Mouse (Mus musculus): ENCODE results near the gene Dbi. TPM values are rescaled to one million over a fixed set of nuclear protein-coding genes. Genes with fewer than 3 reads are reported as not detected.

Gene Dbi
- polyA plus RNA-seq, 1 experiment from 2014 or later, result 693 TPM

DNA sequence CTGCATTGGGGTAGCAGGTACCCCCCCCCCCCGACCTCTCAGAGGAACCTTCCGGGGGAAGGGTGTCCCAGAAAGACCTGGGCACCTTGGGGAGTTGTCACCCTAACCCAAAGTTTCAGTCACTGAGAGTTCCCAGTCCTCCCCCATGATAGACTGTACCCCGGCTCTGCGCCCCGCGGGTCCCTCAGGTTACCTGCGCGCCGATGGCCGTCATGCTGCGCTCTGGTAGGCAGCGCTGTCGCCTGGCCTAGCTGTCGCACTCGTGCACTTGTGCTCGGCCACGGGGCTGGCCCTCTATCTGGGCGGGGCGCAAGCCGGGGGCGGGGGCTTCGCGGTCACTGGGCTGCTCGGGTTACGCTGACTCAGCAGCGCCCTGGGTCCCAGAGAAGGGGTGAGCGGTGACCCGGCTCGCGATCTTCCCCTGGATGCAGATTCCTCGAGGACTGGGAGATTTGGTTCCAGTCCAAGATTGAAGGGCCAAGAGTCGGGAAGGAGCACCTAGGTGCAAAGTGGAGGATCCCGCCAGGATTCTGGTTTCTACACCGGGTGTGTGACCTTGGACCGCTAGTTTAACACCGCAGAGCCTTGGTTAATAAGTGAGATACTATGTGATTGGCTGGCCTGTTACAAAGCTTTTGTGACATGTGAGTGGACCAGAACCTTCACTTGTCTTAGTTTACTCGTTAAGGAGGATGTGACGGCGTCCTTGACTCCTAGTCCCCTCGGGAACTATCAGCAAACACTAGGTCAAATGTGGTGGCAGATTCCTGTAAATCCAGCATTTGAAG lies 47.2 kb downstream of the Dbi start, which contains the start of gene Tmem37:
Gene Tmem37 (minus strand): TSS at position 556 of the 788 bp plus-strand sequence.
- H3K9me3 ChIP-seq, result no peaks in the 10 kb centered on the region
- 1% methylated on average over 40 of the region's 40 CpGs for WGBS
- peak; percentile 90 for DNase-seq (ENCODE audit: low spot score)
- peaks cover 37% of the 10 kb centered on the region for H3K27me3 ChIP-seq (replicated peaks; ENCODE audit: low read depth, poor library complexity, severe bottlenecking)
- peak within 1 kb of the TSS; percentile 57 for H3K27ac ChIP-seq (replicated peaks)
- H3K4me1 ChIP-seq, result peaks cover 56% of the 10 kb centered on the region
- H3K4me3 ChIP-seq, result peak within 1 kb of the TSS; percentile 62
- H3K36me3 ChIP-seq (replicated peaks), result no peaks in the 10 kb centered on the region

DNA sequence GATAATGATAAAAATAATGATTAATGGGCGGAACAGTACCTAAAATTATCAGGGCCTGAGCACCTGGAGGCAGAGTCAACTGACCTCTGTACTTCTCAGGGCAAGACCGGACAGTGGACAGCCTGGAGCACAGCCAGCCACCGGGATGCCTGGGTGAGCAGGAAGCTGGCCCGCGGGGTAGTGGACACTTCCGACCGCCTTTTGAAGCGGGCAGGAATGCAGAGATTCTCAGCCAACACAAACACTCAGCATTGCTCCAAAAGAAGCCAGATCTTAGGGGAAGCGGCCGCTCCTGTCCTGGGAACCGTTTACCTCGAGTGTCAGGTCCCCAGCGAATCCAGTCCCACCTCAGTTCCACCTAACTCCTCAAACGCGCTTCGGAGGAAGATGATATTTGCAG lies 48.0 kb downstream of the Dbi start:
- DNase-seq (ENCODE audit: low spot score), result peak; percentile 47
- Histone ChIP-seq H3K9me3 (no peaks in the 10 kb centered on the region), H3K4me3 (peak overlapping the region; percentile 62), H3K4me1 (peaks cover 52% of the 10 kb centered on the region), H3K27ac (replicated peaks) (no peak overlapping the region), H3K27me3 (replicated peaks; ENCODE audit: low read depth, poor library complexity, severe bottlenecking) (peaks cover 37% of the 10 kb centered on the region), H3K36me3 (replicated peaks) (no peaks in the 10 kb centered on the region)
- WGBS, result 11% methylated on average over 16 of the region's 16 CpGs

DNA sequence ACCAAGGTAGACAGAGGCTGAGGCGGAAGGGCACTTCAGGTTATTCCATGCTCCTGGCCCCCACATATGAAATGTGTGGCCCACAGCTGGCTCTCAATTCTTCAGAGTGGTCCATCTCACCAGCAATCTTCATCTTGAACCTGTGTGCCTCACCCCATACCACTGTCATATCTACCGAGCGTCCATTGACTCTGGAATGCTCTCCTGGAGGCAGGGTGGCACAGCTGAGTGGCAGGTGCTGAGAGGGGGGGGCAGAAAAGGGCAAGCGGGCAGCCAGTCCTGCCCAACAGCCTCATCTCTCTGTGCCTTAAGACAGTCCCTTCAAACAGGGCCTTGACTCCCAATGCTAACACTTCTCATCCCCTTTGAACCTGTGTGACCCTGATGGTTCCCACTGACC lies 49.7 kb downstream of the Dbi start:
- H3K4me3 ChIP-seq, result no peak overlapping the region
- 89% methylated on average over 4 of the region's 4 CpGs for WGBS
- H3K4me1 ChIP-seq, result peaks cover 46% of the 10 kb centered on the region
- H3K27ac ChIP-seq (replicated peaks), result no peak overlapping the region
- no peaks in the 10 kb centered on the region for H3K36me3 ChIP-seq (replicated peaks)
- H3K27me3 ChIP-seq (replicated peaks; ENCODE audit: low read depth, poor library complexity, severe bottlenecking), result peaks cover 37% of the 10 kb centered on the region
- no peak for DNase-seq (ENCODE audit: low spot score)
- no peaks in the 10 kb centered on the region for H3K9me3 ChIP-seq

- Histone ChIP-seq H3K36me3 (replicated peaks) (no peaks in the 10 kb centered on the region), H3K9me3 (no peaks in the 10 kb centered on the region), H3K27me3 (replicated peaks; ENCODE audit: low read depth, poor library complexity, severe bottlenecking) (peaks cover 31% of the 10 kb centered on the region), H3K4me1 (peaks cover 45% of the 10 kb centered on the region), H3K27ac (replicated peaks) (no peak overlapping the region), H3K4me3 (no peak overlapping the region)
- DNase-seq (ENCODE audit: low spot score), result no peak
- WGBS, result 56% methylated on average over 6 of the region's 6 CpGs
Observed at GRCm38 (mm10) chr1:120070168-120070567, 50.7 kb downstream of the Dbi start.

DNA sequence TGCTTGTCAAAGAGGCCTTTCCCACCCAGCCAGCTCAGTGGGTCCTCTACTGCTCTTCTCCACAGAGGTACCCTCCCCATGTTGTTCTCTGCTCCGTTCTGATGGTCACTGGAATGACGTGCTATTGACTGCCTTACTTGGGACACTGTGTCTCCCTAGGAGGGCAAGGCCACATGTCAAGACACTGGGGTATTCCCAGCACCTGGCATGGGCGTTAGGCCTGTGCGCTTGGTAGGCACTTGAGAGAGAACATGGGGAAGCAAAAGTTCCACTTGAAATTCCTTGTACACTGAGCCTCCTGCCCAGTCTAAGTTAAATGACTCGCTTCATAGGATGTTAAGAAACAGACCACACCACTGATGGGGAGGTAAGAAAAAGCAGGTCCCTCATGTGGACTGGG lies 51.8 kb downstream of the Dbi start:
- Histone ChIP-seq H3K27me3 (replicated peaks; ENCODE audit: low read depth, poor library complexity, severe bottlenecking) (peaks cover 25% of the 10 kb centered on the region), H3K36me3 (replicated peaks) (no peaks in the 10 kb centered on the region), H3K4me3 (no peak overlapping the region), H3K27ac (replicated peaks) (no peak overlapping the region), H3K9me3 (no peaks in the 10 kb centered on the region), H3K4me1 (peaks cover 35% of the 10 kb centered on the region)
- WGBS, result 78% methylated on average over 5 of the region's 5 CpGs
- no peak for DNase-seq (ENCODE audit: low spot score)

- Histone ChIP-seq H3K9me3 (no peaks in the 10 kb centered on the region), H3K27me3 (replicated peaks; ENCODE audit: low read depth, poor library complexity, severe bottlenecking) (peaks cover 9% of the 10 kb centered on the region), H3K27ac (replicated peaks) (no peak overlapping the region), H3K4me1 (peaks cover 19% of the 10 kb centered on the region; the same call in 1 of the 2 replicates), H3K36me3 (replicated peaks) (no peaks in the 10 kb centered on the region), H3K4me3 (no peak overlapping the region)
- no peak for DNase-seq (ENCODE audit: low spot score)
- 85% methylated on average over 3 of the region's 3 CpGs for WGBS
Observed at GRCm38 (mm10) chr1:120066625-120067024, 54.3 kb downstream of the Dbi start.

DNA sequence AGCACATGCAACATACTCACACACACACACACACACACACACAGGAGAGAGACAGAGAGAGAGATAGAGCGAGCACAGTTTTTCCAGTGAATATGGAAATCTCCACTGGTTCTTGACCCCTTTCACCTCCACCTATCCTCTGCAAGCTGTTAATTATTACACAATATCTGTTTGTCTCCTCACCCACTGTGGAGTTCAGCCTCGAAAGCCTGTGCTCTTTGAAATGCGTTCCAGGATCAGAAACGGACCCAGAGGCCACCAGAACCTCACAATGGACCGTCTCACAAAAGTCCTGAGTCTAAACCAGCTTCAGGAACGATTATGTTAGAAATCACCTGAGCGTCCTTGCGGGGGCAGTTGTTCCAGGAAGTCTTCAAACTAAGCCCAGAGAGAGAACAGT lies 54.7 kb downstream of the Dbi start:
- Histone ChIP-seq H3K9me3 (no peaks in the 10 kb centered on the region), H3K27ac (replicated peaks) (no peak overlapping the region), H3K36me3 (replicated peaks) (no peaks in the 10 kb centered on the region), H3K27me3 (replicated peaks; ENCODE audit: low read depth, poor library complexity, severe bottlenecking) (peaks cover 4% of the 10 kb centered on the region), H3K4me3 (no peak overlapping the region), H3K4me1 (peaks cover 19% of the 10 kb centered on the region; the same call in 1 of the 2 replicates)
- 84% methylated on average over 8 of the region's 8 CpGs for WGBS
- no peak for DNase-seq (ENCODE audit: low spot score)

- Histone ChIP-seq H3K4me3 (no peak overlapping the region), H3K9me3 (no peaks in the 10 kb centered on the region), H3K27ac (replicated peaks) (no peak overlapping the region), H3K27me3 (replicated peaks; ENCODE audit: low read depth, poor library complexity, severe bottlenecking) (0 out of 2 replicates have a peak, but pooled peaks cover 3% of the 10 kb centered on the region), H3K4me1 (peaks cover 6% of the 10 kb centered on the region; the same call in 1 of the 2 replicates), H3K36me3 (replicated peaks) (no peaks in the 10 kb centered on the region)
- DNase-seq (ENCODE audit: low spot score), result no peak
- WGBS, result 91% methylated on average over 11 of the region's 11 CpGs
Observed at GRCm38 (mm10) chr1:120064036-120064682, 56.7 kb downstream of the Dbi start.

Other genes with a start within 250 kb of the Dbi start
- gene Tmem177, start 207.9 kb downstream of the Dbi start, polyA plus RNA-seq (2016; fragmentation: Nextera tagmentation; extraction: Ambion mirVana), result 10.4 and 10.9 TPM in 2 replicates
- not detected in 2 replicates for gene Cfap221, start 123.8 kb downstream of the Dbi start, polyA plus RNA-seq (2016; fragmentation: Nextera tagmentation; extraction: Ambion mirVana)
- gene Sctr, start 114.2 kb downstream of the Dbi start, polyA plus RNA-seq (2016; fragmentation: Nextera tagmentation; extraction: Ambion mirVana), result 0.16 and 0.24 TPM in 2 replicates
- 5.2 and 7.2 TPM in 2 replicates for gene Tmem37, start 47.0 kb downstream of the Dbi start, polyA plus RNA-seq (2016; fragmentation: Nextera tagmentation; extraction: Ambion mirVana)
- gene 3110009E18Rik, start 109 bp upstream of the Dbi start, polyA plus RNA-seq (2016; fragmentation: Nextera tagmentation; extraction: Ambion mirVana), result 19.8 and 20.7 TPM in 2 replicates
- gene Steap3, start 151.6 kb upstream of the Dbi start, polyA plus RNA-seq (2016; fragmentation: Nextera tagmentation; extraction: Ambion mirVana), result 2.6 and 3.6 TPM in 2 replicates
- gene C1ql2, start 219.5 kb upstream of the Dbi start, polyA plus RNA-seq (2016; fragmentation: Nextera tagmentation; extraction: Ambion mirVana), result 0.14 and 0.24 TPM in 2 replicates